Mouse (Mus musculus): ENCODE measurements at regions not wholly inside any gene's neighbourhood (a gene's known extent, or its start where the extent isn't known, plus 50 kb on each side); places are given as distances from the start of the nearest gene placed in this dataset.

GRCm38 (mm10) chr11:113095625-113096024 lies 313.6 kb downstream of the Sox9 start:
- TF ChIP-seq GATA1 (IDR thresholded peaks at IDR 0.05; ENCODE audit: low read length) (no peak), TAL1 (IDR thresholded peaks at IDR 0.05; ENCODE audit: low read length) (no peak)

Data from erythroblast, embryonic 14.5 days (primary cell).